Mouse (Mus musculus): ENCODE results near the gene Poc1a.

GRCm38 (mm10) chr9:106232956-106233355 is 47.9 kb upstream of the Poc1a start:
- no peak for TF ChIP-seq POLR2A (IDR thresholded peaks at IDR 0.05; ENCODE audit: extremely low read depth, insufficient read depth, low read length)
- no peak for TF ChIP-seq CTCF (IDR thresholded peaks at IDR 0.05; ENCODE audit: extremely low read depth, insufficient read depth, low read length)
